Mouse (Mus musculus) heart, embryonic 16.5 days (tissue): Measurements from ENCODE around the gene Fbp1. TPM values are rescaled to one million over a fixed set of nuclear protein-coding genes. Genes with fewer than 3 reads are reported as not detected.

Source experiments
- ATAC-seq: fragments of 200-750 bp; cut with Nextera tagmentation; replicated peaks from 2 replicates; pipeline ENCODE4 v1.8.0; 2017; ENCODE audit warnings: moderate number of reproducible peaks; ENCODE audit not compliant: insufficient read depth, low FRiP score; ENCODE audit errors: extremely low read depth
- H3K27ac ChIP-seq: fragments of 300-500 bp; sonication (generic); 2 replicates; pipeline ENCODE4 v1.5.1; 2014; ENCODE audit warnings: mild to moderate bottlenecking, low read length, control low read depth, moderate library complexity
- H3K27me3 ChIP-seq: fragments of 300-500 bp; sonication (generic); 2 replicates; pipeline ENCODE4 v1.6.1; 2014; ENCODE audit warnings: low read length, mixed read lengths; ENCODE audit not compliant: control insufficient read depth, insufficient read depth
- H3K36me3 ChIP-seq: fragments of 300-500 bp; sonication (generic); 2 replicates; pipeline ENCODE4 v1.6.1; 2014; ENCODE audit not compliant: control insufficient read depth, insufficient read depth
- H3K4me1 ChIP-seq: fragments of 300-500 bp; sonication (generic); 2 replicates; pipeline ENCODE4 v1.6.1; 2014; ENCODE audit warnings: low read length, mixed read lengths; ENCODE audit not compliant: control insufficient read depth, insufficient read depth
- H3K4me2 ChIP-seq: fragments of 300-500 bp; sonication (generic); 2 replicates; pipeline ENCODE4 v1.6.1; 2014; ENCODE audit warnings: low read depth, mild to moderate bottlenecking, control low read depth, low read length
- H3K4me3 ChIP-seq: fragments of 300-500 bp; sonication (generic); 2 replicates; pipeline ENCODE4 v1.5.1; 2014; ENCODE audit warnings: mild to moderate bottlenecking, control low read depth, low read length
- H3K9ac ChIP-seq: fragments of 300-500 bp; sonication (generic); 2 replicates; pipeline ENCODE4 v1.6.1; 2014; ENCODE audit warnings: low read length, control low read depth
- H3K9me3 ChIP-seq: fragments of 300-500 bp; sonication (generic); replicated peaks from 2 replicates; pipeline ENCODE4 v1.6.1; 2016; ENCODE audit warnings: low read length; ENCODE audit not compliant: control insufficient read depth
- WGBS: fragments of 180-500 bp; shearing (Covaris S2); extraction: QIAGEN DNeasy Blood & Tissue Kit; methylation state at CpG from one replicate; pipeline ENCODE4 v1.1.7; 2014; 5-methylcytosine and 5-hydroxymethylcytosine counted together
- polyA plus RNA-seq: library from polyadenylated mRNA; unstranded; fragments of >200 nt; fragmentation: Nextera tagmentation; extraction: Ambion mirVana; gene quantifications from 2 replicates; pipeline ENCODE4 v1.2.1, GENCODE M21; 2015

Fbp1 gene
- polyA plus RNA-seq, 1 experiment from 2014 or later, result 7.7 TPM

DNA sequence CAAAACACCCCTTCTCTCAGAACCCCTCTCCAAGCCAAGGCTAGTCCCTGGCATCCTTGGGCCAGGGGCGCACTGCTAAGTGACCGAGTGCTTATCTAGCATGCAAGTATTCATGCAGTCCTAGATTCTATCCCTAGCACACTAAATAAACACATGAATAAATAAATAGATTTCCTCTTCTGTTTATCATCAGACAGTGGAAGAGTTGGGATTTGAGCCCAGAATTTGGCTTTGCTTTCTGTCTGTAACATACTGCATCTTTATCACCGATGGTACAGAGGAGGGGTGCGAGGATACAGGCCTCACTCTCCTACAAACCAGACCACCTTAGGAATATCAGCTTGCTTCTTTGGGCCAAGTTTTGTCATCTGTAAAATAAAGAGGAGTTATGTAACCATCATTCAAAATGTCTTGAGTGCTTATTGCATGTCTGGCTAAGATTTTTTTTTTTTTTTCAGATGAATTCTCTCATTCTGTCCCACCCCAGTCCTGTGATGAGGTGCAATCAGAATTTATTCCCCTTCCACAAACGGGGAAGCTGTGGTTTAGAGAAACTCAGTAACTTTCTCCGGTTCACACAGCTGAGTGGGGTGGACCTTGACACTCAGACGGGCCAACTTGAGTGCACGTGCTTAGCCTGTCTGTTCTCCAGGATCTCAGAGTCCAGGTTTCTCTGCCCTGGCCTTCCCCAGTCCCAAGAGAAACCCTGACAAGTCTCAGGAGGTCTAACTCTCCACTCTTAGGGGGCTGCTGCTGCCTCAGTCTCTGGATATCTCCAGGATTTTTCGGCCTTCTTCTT is 5.2 kb upstream of the Fbp1 start:
- no peaks in the 10 kb centered on the region for H3K4me1 ChIP-seq

DNA sequence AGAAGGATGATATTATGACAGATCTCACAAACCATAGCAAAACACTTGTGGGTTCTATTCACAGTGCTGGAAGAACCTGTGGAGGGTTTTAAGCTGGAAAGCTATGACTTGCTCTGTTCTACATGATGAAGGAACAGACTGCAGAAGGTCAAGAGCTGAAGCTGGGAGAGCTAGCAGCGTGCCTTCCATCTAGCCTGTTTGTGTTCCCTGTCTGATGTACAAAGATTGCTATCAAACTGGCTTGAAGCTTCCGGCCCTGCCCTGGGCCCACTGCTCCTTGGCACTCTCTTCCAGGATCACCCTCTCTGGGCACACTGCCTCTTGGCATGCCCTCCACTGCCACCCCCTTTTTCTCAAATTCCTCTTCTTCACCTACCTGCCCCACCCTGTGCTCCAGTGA is 1.2 kb upstream of the Fbp1 start:
- no peaks in the 10 kb centered on the region for H3K4me1 ChIP-seq
- no peak for ATAC-seq
- H3K4me2 ChIP-seq, result no peak overlapping the region
- no peaks in the 10 kb centered on the region for H3K36me3 ChIP-seq
- H3K27me3 ChIP-seq, result peaks cover 28% of the 10 kb centered on the region
- no peak overlapping the region for H3K4me3 ChIP-seq
- WGBS, result 62% methylated on average over 2 of the region's 2 CpGs
- no peak overlapping the region for H3K9ac ChIP-seq
- no peak overlapping the region for H3K27ac ChIP-seq
- no peaks in the 10 kb centered on the region; the same call in 1 of the 2 replicates for H3K9me3 ChIP-seq

More for the DNA sequence above, 5.2 kb upstream of the Fbp1 start:
- WGBS, result 64% methylated on average over 9 of the region's 9 CpGs
- Histone ChIP-seq H3K27ac (no peak overlapping the region), H3K27me3 (peaks cover 9% of the 10 kb centered on the region), H3K9ac (no peak overlapping the region), H3K4me2 (no peak overlapping the region), H3K9me3 (no peaks in the 10 kb centered on the region; the same call in 1 of the 2 replicates), H3K4me3 (no peak overlapping the region), H3K36me3 (no peaks in the 10 kb centered on the region)
- ATAC-seq, result no peak

DNA sequence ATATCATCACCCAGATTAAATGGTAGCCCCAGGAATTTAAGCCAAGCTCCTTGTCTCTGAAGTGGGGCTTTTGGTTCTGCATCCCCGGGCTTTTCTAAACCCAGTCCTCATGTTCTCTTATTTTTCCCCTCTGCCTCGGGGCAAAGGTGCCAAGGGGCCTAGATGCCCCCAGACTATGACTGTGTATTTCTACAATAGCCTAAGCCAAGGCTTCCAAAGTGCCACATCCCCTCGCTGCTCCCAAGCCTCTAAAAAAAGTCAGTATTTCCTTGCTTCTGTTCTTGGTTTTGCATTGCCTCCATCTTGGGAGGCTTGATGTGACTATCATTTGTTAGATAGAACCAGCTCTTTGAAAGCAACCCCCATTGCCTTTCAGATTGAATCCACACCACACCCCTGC is 3.5 kb downstream of the Fbp1 start:
- Histone ChIP-seq H3K9me3 (no peaks in the 10 kb centered on the region), H3K27me3 (peaks cover 24% of the 10 kb centered on the region)
- WGBS, result 73% methylated on average over 3 of the region's 3 CpGs

DNA sequence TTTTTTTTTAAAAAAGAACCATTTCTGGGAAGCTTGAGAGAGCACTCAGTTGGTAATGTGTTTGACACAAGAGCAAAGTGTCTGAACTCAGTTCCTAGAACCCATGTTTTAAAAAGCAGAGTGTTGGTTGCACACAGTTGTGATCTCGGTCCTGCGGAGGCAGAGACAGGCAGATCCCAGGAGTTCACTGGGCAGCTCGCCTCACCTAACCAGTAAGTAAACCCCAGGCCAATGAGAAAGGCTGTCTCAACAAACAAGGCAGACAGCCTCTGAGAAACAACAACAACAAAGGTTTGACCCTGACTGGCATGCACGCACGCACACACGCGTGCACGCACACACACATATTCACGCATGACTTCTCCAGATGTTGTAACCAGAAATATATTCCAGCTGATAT is 4.2 kb downstream of the Fbp1 start:
- H3K27ac ChIP-seq, result no peak overlapping the region
- 92% methylated on average over 9 of the region's 9 CpGs for WGBS

More for the DNA sequence above, 3.5 kb downstream of the Fbp1 start:
- H3K4me2 ChIP-seq, result no peak overlapping the region
- no peaks in the 10 kb centered on the region for H3K36me3 ChIP-seq
- ATAC-seq, result no peak
- no peak overlapping the region for H3K4me3 ChIP-seq
- H3K4me1 ChIP-seq, result no peaks in the 10 kb centered on the region
- no peak overlapping the region for H3K27ac ChIP-seq
- H3K9ac ChIP-seq, result no peak overlapping the region

DNA sequence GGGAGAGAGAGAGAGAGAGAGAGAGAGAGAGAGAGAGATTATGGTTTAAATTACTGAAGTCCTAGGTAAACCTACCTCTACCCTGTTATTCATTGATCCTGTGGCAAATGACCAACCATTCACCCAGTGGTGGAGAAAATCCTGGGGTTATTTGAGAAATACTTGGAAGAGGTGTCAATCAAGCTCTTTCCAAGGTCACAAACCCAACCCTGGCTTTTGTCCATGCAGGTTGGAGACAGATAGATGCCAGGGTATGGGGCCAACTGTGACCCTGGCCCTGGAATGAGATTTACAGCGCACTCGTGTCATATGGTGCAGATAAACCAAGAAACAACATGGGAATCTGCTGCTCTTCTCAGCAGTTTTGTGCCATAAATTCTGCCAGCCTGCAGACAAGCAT is 4.6 kb downstream of the Fbp1 start:
- H3K9me3 ChIP-seq, result no peaks in the 10 kb centered on the region
- H3K4me1 ChIP-seq, result no peaks in the 10 kb centered on the region
- H3K4me3 ChIP-seq, result no peak overlapping the region
- 68% methylated on average over 2 of the region's 2 CpGs for WGBS
- no peak overlapping the region for H3K4me2 ChIP-seq
- H3K9ac ChIP-seq, result no peak overlapping the region
- H3K36me3 ChIP-seq, result no peaks in the 10 kb centered on the region
- no peak for ATAC-seq
- H3K27me3 ChIP-seq, result peaks cover 20% of the 10 kb centered on the region
- H3K27ac ChIP-seq, result no peak overlapping the region

More for the DNA sequence above, 4.2 kb downstream of the Fbp1 start:
- no peaks in the 10 kb centered on the region for H3K9me3 ChIP-seq
- no peak for ATAC-seq
- H3K4me3 ChIP-seq, result no peak overlapping the region
- H3K4me1 ChIP-seq, result no peaks in the 10 kb centered on the region
- peaks cover 24% of the 10 kb centered on the region for H3K27me3 ChIP-seq
- no peaks in the 10 kb centered on the region for H3K36me3 ChIP-seq
- no peak overlapping the region for H3K9ac ChIP-seq
- H3K4me2 ChIP-seq, result no peak overlapping the region

DNA sequence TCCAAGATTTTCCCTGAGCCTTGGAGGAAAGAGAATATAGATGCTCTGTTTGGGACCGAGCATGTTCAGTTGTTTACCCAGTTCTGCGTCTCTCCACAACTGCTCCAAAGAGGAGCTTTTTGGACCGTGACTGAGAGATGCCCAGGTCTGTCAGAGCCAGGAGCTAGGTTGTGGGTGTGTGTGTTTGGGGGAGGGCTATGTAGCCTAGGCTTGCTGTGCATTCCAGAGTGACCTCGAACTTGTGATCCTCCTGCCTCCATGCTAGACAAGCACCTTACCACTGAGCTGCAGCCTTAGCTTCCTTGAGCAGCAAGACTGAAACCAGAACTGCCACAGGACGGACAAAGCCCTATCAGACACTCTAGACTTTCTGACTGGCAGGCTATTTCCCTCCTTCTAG is 5.2 kb downstream of the Fbp1 start:
- Histone ChIP-seq H3K27me3 (peaks cover 14% of the 10 kb centered on the region), H3K4me3 (no peak overlapping the region), H3K9me3 (no peaks in the 10 kb centered on the region), H3K4me2 (no peak overlapping the region), H3K9ac (no peak overlapping the region), H3K36me3 (no peaks in the 10 kb centered on the region), H3K27ac (no peak overlapping the region), H3K4me1 (no peaks in the 10 kb centered on the region)
- no peak; the same call in 1 of the 2 replicates for ATAC-seq
- 77% methylated on average over 5 of the region's 5 CpGs for WGBS

DNA sequence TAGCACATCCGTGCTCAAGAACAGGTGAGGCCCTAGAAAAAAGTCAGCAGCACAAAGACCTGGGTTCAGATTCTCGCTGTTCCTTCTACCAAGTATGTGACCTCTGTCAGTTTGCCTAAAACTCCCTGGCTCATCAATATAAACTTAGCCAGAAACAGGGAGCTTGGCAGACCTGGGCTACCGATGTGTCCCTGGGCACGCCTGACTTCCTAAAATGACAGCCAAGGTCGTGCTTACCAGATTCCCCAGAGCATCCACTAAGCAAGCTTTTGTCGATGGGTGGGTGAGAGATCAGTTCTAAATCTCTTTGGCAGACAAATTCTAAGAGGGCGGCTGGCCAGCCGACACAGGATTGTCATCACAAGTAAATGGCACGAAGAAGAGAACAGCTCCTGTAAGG is 6.7 kb downstream of the Fbp1 start:
- Histone ChIP-seq H3K27me3 (0 out of 2 replicates have a peak, but pooled peaks cover 2% of the 10 kb centered on the region), H3K36me3 (no peaks in the 10 kb centered on the region), H3K4me1 (no peaks in the 10 kb centered on the region), H3K4me2 (no peak overlapping the region), H3K9me3 (no peaks in the 10 kb centered on the region), H3K9ac (no peak overlapping the region), H3K4me3 (no peak overlapping the region), H3K27ac (no peak overlapping the region)
- no peak for ATAC-seq
- 65% methylated on average over 9 of the region's 9 CpGs for WGBS

DNA sequence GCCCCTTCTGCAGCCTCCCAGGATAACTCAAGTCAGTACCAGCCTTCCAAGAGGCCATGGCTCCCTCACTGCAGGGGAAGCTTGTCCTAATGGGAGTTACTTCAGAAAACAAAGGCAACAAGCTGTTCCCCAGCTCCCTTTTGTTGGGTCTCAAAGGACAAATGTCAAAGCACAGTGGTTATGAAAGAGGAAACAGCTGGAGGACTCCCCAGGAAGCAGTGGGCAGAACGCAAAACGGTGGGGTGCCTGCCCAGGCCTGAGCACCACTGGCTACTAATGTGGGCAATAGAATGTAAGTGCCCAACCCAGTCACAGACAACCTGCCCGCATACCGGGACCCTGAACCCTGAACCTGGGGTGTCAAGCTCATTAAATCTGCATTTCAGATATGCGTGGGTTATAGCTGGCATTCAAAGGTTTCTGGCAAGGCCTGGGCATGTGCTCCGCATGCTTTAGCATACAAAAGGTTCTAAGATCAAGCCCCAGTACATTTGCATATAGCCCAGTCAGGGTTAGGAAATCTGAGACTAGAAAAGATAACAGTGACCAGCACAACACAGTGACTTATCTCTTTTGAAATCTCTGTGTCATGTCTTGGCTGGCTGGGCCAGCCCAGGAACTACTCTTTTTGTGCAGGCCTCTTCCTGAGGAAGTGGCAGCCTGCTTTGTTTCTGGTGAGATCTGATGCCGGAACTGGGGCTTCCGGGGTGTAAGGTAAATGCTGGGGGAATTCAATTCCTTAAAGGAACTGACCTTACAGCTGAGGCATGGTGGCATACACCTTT is 8.1 kb downstream of the Fbp1 start:
- Histone ChIP-seq H3K27ac (no peak overlapping the region), H3K4me1 (no peaks in the 10 kb centered on the region), H3K9me3 (no peaks in the 10 kb centered on the region), H3K36me3 (no peaks in the 10 kb centered on the region), H3K27me3 (no peaks in the 10 kb centered on the region), H3K4me2 (no peak overlapping the region), H3K4me3 (no peak overlapping the region), H3K9ac (no peak overlapping the region)
- no peak for ATAC-seq
- 49% methylated on average over 8 of the region's 8 CpGs for WGBS

DNA sequence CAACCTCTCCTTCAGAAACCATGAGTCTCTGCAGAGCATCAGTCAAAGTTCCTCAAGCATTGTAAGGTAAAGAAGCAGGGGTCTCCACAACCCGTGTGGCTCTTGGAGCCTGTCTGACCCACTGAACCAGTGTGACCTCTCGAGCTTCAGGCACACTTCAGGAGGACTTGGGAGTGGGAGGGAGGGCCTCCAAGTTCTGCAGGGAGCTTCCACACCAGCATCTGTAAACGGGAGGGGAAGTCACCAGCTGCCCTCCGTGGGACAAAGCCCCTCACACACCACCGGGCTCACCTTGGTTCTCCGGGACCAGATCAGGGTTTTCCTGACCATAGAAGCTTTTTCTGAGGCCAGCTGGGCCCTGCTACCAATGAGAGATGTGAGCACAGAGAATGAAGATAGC is 8.7 kb downstream of the Fbp1 start:
- Histone ChIP-seq H3K27ac (no peak overlapping the region), H3K9ac (no peak overlapping the region), H3K9me3 (no peaks in the 10 kb centered on the region), H3K4me2 (no peak overlapping the region), H3K36me3 (no peaks in the 10 kb centered on the region), H3K4me3 (no peak overlapping the region), H3K27me3 (no peaks in the 10 kb centered on the region), H3K4me1 (no peaks in the 10 kb centered on the region)
- 39% methylated on average over 6 of the region's 6 CpGs for WGBS
- no peak for ATAC-seq
